In genomic region chr13:48159020-48159910, GRCm38 (mm10) we compare ENCODE assay signal across 11 mouse cellular contexts.
DNase-seq lines count a peak whose midpoint lies in the region; ATAC-seq and TF ChIP-seq lines count a peak whose summit lies in the region.
"Had no signal": no experiment of that assay in that cellular context is flagged by ENCODE, and none has a peak within 500 bp of the region (broad histone marks: within the 10 kb centered on the region; RNA-seq: fewer than 3 reads in every experiment).

No protein-coding gene starts in this region.

- DNase-seq in heart, embryonic 10.5 days (ENCODE audit: low spot score) = peak; percentile 84
- no peak for DNase-seq in heart, adult 18-20 months
- peak; percentile 28 to 38 for DNase-seq in adrenal gland, postnatal 36 days
- no peak for DNase-seq in midbrain, postnatal 0 days (ENCODE audit: low spot score)
- no peak for DNase-seq in spleen, adult 12 weeks (ENCODE audit: low spot score)
- no peak for DNase-seq in urinary bladder, postnatal 14 days (ENCODE audit: low spot score)
- no peak for DNase-seq in frontal cortex, postnatal 25 days (ENCODE audit: low spot score in 2 of 2)
- DNase-seq: cerebellum, adult 8-10 months; kidney, adult 2 months had no signal

- no peak for TF ChIP-seq CTCF in midbrain, postnatal 0 days (IDR thresholded peaks at IDR 0.05)

- H3K36me3 ChIP-seq in heart, embryonic 10.5 days = no peaks in the 10 kb centered on the region
- H3K36me3 ChIP-seq in heart, embryonic 16.5 days (ENCODE audit: control insufficient read depth, insufficient read depth) = no peaks in the 10 kb centered on the region
- no peaks in the 10 kb centered on the region for H3K36me3 ChIP-seq in midbrain, postnatal 0 days (ENCODE audit: insufficient read depth, low read length)
- H3K36me3 ChIP-seq: liver, embryonic 15.5 days had no signal

- H3K27ac ChIP-seq in heart, embryonic 10.5 days = peak overlapping the region; percentile 65
- no peak overlapping the region for H3K27ac ChIP-seq in heart, embryonic 16.5 days (ENCODE audit: low read length)
- no peak overlapping the region for H3K27ac ChIP-seq in midbrain, postnatal 0 days (ENCODE audit: low read depth, low read length)
- H3K27ac ChIP-seq: liver, embryonic 15.5 days had no signal

- no peaks in the 10 kb centered on the region for H3K9me3 ChIP-seq in heart, embryonic 10.5 days
- H3K9me3 ChIP-seq in heart, embryonic 16.5 days (replicated peaks; ENCODE audit: control insufficient read depth, low read length) = no peaks in the 10 kb centered on the region
- no peaks in the 10 kb centered on the region for H3K9me3 ChIP-seq in midbrain, postnatal 0 days (ENCODE audit: low read length)
- H3K9me3 ChIP-seq: liver, embryonic 15.5 days had no signal

- no peak overlapping the region for H3K9ac ChIP-seq in heart, embryonic 16.5 days (ENCODE audit: low read length)
- no peak overlapping the region for H3K9ac ChIP-seq in midbrain, postnatal 0 days (replicated peaks; ENCODE audit: low read length, poor library complexity, severe bottlenecking)
- H3K9ac ChIP-seq: liver, embryonic 15.5 days had no signal

- H3K27me3 ChIP-seq in heart, embryonic 10.5 days (ENCODE audit: insufficient read depth, poor library complexity, severe bottlenecking) = no peaks in the 10 kb centered on the region
- no peaks in the 10 kb centered on the region for H3K27me3 ChIP-seq in heart, embryonic 16.5 days (ENCODE audit: control insufficient read depth, insufficient read depth, low read length)
- no peaks in the 10 kb centered on the region for H3K27me3 ChIP-seq in midbrain, postnatal 0 days (ENCODE audit: insufficient read depth, low read length)
- H3K27me3 ChIP-seq: liver, embryonic 15.5 days had no signal

- peak overlapping the region; percentile 51 for H3K4me3 ChIP-seq in heart, embryonic 10.5 days
- H3K4me3 ChIP-seq in heart, embryonic 16.5 days (ENCODE audit: low read length) = peak overlapping the region; percentile 24
- H3K4me3 ChIP-seq in midbrain, postnatal 0 days (ENCODE audit: low read depth, low read length) = no peak overlapping the region
- H3K4me3 ChIP-seq: liver, embryonic 15.5 days had no signal

- H3K4me1 ChIP-seq in heart, embryonic 10.5 days = peaks cover 28% of the 10 kb centered on the region
- H3K4me1 ChIP-seq in heart, embryonic 16.5 days (ENCODE audit: control insufficient read depth, insufficient read depth, low read length) = peaks cover 2% of the 10 kb centered on the region
- peaks cover 6% of the 10 kb centered on the region; the same call in 1 of the 2 replicates for H3K4me1 ChIP-seq in midbrain, postnatal 0 days (ENCODE audit: insufficient read depth, low read length)
- H3K4me1 ChIP-seq: liver, embryonic 15.5 days had no signal

- ATAC-seq in heart, embryonic 16.5 days (replicated peaks; ENCODE audit: extremely low read depth, insufficient read depth, low FRiP score) = peak; percentile 60
- ATAC-seq in midbrain, postnatal 0 days (ENCODE audit: low FRiP score) = no peak

- WGBS in heart, embryonic 10.5 days = 19% methylated on average over 15 of the region's 15 CpGs
- 15% methylated on average over 15 of the region's 15 CpGs for WGBS in heart, embryonic 16.5 days
- 23% methylated on average over 15 of the region's 15 CpGs for WGBS in midbrain, postnatal 0 days

- H3K4me2 ChIP-seq in heart, embryonic 16.5 days (ENCODE audit: low read depth, low read length) = peak overlapping the region; percentile 57
- peak overlapping the region; percentile 4; the same call in 1 of the 2 replicates for H3K4me2 ChIP-seq in midbrain, postnatal 0 days (ENCODE audit: low read depth, low read length, poor library complexity, severe bottlenecking)
- H3K4me2 ChIP-seq: liver, embryonic 15.5 days had no signal

Comparison
In these comparisons a context has a peak if more than half of its experiments do, and no peak if none do; other contexts are left out.
1. DNase-seq: peak in heart, embryonic 10.5 days (single experiment) and adrenal gland, postnatal 36 days (2 of 2); none in heart, adult 18-20 months (0 of 2), midbrain, postnatal 0 days (single experiment), spleen, adult 12 weeks (single experiment), urinary bladder, postnatal 14 days (single experiment) and frontal cortex, postnatal 25 days (0 of 2).